Mouse (Mus musculus): ENCODE data around the gene Kmt2b.

Kmt2b gene

DNA sequence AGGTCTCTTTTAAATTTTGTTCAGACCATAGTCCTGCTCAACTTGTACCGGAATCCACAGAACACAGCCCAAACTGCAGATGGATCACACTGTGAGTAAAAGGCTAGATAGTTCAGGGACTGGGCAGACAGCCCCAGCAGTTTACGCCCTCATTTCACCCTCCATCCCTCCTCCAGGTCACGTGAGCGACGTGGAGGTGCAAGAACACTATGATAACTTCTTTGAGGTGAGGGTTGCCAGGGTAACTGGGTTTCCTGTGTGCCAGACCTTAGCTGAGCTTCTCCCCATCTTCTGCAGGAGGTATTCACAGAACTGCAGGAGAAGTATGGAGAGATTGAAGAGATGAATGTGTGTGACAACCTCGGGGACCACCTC is 24.6 kb downstream of the Kmt2b start:
- no peak for DNase-seq

DNA sequence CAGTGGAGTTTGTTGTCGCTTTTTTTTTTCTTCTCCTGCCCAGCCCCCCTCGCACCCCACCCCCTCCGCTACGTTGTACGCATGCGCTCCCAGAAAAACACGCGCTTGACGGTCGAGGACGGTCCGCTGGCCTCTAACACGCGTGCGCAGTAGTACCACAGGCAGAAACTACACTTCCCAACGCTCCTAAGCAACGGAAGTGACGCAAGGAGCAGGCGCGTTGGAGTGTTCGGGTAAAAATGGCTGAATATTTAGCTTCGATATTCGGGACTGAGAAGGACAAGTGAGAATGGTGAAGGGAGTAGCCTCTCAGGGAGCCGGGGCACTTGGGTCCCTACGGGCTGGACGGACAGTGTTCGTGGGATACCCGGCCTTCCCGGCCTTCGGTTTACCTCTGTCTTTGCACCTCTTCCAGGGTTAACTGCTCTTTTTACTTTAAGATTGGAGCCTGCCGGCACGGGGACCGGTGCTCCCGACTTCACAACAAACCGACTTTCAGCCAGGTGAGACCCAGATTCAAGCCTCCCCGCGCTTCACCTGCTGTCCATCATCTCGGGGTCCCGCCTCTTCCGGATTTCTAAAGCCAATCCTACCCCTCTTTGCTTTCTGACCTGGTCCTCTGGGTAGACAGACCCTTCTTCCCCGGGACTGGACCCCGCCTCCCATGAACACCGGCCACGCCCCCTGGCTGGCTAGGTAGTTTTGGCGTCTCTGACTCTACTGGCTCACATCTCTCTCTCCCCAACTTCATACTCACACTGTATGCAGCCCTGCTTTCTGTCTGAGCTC is 25.2 kb downstream of the Kmt2b start, which contains the start of the genes U2af1l4, Gm49396 and Psenen:
TSS of gene U2af1l4 (plus strand) at position 185 of the 789 bp plus-strand sequence.
TSS of gene Gm49396 (plus strand) at position 228 of the 789 bp plus-strand sequence.
TSS of gene Psenen (minus strand) at position 511 of the 789 bp plus-strand sequence.
- peak; percentile 97 for DNase-seq

DNA sequence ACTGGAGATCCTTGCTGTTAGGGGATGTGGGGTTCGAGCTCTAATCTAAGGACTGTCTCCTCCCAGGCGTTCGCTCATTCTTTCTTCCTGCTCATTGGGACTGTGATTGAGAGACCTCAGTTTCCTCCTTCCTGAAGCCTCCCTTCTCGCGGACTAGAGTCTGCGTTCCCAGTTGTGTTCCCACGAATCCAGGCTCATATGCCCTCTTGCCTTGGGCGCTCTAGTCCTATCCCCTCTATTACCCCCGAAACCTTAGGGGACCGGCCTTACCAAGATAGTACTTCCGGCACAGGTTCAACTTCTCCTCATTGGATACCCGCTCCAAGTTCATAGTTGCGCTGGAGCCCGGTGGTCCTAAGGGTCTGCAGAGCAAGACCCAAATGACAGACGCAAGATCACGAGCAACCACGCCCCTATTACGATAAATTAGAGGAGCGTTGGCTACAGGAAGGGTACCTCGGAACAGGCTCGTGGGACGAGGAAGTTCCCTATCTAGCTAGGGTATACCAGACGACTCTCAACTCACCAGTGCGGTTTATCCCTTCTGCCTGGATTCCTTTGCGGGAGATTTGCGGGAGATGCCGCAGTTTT is 25.9 kb downstream of the Kmt2b start:
- DNase-seq: no peak

DNA sequence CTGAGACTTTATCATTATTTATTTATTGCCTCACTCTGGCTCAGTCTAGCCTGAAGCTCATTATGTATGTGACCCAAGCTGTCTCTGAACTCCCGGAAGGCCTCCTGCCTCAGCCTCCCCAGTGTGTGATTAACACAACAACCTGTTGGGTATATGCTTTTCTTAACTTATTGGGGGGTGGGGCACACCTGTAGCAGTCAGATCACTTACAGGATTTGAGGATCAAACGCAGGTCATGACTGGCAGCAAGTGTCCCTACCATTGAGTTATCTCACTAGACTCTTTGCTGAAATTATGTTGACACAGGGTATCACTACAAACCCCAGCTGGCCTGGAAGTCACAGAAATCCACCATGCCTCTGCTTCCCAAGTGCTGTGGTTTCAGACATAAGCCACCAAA is 28.2 kb downstream of the Kmt2b start:
- no peak for DNase-seq

DNA sequence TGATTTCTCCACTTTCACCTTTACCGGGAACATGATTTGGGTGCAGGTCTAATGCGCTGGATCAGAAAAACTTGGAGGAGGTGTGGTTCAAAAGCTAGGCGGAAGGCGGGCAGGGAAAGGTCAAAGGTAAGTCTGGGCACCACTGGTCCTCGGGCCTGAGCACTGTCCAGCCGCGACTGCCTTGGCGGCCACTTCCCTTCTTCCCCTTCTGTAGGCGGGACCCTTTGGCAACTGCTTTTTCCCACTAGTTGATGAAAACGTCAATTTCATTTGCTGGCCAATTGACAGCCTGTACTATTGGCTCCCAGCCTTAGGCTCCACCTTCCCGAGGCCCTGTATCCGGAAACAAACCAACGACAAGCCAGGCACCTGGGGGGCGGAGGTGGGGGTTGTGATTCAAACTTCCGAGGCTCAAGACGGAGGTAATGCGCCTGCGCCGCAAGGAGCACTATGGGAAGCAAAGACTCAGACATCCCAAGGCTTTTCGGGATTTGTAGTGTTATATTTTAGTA is 29.0 kb downstream of the Kmt2b start, which contains the start of gene Lin37:
TSS of gene Lin37 (minus strand) at position 396 of the 512 bp plus-strand sequence.
- DNase-seq: peak; percentile 97 to 99

DNA sequence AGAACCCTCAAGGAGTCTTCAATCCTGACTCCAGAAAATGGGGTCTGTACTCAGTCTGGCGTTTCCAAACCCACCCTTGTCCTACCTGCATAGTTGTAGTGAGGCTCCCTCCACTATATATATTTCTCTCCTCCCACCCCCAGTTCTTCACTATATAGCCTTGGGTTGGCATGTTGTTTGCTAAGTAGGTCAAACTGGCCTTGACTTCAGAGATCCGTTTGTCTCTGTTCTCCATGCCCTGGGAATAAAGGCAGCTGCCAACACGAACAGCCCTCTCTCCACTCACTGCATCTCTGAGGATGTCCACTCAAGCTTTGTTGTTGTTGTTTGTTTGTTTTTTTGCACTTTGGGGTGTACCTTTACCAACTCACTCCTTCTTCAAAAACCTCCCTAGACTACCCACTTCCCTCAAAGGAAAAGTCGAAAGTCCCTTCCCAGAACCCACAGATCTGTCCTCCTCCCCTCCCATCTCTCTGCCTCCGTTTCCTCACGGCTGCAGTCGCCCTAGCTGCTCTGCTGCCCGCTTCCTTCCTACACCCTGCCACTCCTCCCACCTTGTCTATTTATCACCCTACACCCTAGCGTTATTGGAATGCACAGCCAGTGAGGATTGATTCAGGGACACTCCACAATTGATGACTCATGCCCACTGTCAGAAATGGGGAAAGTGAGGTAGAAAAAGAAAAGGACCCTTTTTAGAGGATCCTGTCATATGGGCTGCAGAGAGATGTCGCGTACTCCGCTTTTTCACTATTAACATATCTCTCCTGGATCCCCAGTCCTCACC is 29.7 kb downstream of the Kmt2b start:
- DNase-seq: no peak

DNA sequence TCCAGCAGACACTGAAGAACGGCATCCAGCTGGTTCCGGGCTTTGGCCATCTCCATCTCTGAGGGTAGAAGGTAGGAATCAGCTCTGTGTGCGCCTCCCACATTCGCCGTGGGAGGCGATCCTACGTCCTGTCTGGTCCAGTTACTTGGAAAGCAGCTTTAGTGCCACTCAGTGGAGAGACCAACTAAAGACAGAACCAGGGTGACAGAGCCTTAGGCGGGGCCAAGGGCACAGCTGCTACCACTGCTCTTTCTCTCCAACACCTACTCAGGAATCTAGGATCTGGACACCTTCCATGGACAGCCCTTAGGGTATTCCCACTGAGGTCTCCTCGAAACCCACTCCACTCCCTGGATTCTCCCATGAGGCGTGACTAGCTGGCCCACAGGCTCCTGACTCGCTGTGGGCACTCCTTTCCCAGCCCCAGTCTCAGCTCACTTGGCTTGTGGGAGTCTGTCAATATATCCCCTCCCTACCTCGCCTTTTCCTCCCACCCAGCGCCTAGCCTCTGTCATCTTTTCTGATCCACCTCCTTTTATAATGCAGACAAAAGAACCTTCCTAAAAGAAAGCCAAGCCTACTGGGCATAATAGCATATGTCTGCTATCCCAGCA is 30.5 kb downstream of the Kmt2b start:
- no peak for DNase-seq

DNA sequence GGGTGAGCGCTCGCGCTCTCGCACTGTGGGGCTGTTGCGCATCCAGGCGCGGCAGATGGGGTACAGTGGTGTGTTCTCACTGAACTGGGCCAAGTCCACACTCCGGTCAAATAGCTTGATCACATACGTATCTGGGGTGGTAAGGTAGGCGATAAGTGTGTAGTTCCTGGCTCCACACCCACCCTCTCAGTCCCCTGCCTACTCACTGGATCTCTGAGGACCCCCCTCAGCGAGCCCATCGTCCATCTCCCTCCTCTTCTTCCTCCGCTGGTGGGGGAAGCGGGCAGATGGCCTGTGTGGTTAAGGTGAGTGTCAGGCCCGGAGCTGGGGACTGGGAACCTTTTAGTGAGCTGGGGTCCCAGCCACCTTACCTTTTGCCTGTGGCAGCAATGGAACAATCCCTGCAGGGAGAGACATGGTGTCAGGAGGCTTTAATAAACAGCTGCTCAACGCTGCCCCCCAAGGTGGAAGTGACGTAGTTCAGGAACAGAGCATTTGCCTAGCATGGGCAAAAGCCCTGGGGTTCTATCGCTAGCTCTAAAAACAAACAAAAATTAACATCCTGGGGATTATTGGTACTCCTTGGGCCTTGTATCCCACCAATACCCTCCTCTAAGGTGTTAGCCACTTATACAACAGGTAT is 31.5 kb downstream of the Kmt2b start:
- DNase-seq: no peak

DNA sequence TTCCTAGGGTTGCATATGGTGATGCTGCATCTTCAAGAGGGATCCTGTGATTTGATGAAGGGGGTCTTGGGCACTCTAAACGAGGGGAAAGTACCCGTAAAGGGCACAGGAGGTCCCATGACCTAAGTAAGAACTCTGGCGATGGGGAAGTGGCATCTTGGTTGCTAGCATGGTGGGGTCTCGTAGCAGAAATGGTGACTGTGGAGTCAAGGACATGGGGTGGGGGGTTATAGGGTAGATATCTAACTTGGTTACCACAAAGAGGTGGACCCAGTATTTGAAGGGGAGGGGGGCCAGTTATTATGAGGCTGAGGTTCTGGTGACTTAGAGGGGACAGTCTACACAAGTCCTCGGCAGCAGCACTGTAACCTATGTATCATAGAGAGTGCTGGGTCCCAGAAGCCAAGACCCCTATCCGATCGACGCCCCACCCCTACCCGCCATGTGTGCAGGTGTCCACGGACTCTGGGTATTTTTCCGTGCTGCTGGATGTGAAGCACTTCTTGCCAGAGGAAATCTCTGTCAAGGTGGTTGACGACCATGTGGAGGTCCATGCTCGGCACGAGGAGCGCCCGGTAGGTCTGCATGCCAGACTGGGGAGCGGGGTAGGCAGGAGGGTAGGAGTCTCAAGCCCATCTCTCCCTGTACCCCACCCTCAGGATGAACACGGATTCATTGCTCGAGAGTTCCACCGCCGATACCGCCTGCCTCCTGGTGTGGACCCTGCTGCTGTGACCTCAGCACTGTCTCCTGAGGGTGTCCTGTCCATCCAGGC is 34.5 kb downstream of the Kmt2b start:
- DNase-seq: no peak

DNA sequence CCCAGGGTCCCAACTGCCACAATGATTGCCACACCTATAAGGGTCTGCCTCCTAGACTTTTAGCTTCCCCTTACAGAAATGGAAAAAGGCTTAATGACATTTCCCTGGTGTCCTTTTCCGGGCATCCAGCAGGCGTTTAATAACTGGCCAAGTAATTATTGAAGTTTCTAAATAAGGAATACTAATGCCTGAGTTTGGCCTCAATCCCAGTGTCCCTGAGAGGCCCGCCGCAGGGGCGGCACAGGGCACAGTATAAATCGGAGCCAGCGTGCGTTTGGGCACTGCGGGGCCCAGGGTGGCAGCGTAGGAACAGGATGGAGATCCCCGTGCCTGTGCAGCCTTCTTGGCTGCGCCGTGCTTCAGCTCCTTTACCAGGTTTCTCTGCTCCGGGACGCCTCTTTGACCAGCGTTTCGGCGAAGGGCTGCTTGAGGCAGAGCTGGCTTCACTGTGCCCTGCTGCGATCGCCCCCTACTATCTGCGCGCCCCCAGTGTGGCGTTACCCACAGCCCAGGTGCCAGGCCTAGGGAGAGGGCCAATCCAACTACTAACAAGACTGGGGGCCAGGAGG is 35.4 kb downstream of the Kmt2b start:
- peak; percentile 50 to 65 for DNase-seq

DNA sequence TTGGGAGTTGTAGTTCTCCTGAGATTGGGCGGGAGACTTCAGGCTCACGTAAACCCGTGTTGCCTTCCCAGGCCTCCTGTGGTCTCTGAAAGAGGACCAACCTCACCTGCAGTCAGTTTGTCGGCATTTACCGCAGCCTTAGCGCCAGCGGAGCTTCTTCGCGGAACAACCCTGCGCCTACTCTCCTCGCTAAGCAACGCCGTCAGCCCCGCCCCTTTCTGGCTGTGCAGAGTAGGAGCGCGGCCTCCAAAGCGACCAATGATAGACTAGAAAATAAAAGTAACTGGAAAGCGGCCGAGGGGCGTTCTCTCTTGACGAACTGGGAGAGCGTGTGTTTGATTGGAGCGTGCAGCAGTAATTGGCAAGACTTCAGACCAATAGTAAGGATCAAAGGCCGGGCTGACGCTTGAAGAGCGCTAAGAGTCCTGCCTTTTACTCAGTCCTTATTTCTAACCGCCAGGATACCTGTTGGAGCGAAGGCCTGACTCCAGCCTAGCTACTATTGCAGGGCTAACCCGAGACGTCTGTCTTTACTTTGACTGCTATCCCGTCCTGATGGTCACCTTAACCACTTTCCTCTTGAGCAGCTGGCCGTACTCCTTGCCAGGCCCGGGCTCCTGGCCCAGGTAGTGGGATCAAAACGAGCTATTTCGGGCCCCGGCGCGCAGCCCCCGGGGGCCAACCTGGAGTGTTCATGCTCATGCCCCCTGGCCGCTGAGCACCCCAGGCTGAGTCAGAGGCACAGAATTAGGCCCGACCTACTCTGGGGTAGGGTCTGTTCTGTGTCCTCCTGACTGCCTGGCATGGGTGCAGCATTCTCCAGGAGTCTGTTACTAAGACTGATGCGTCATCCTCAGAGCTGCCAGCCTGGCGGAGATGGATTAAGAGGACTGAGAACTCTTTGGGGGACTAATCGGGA is 36.2 kb downstream of the Kmt2b start, which contains the start of the genes Hspb6 and Proser3:
TSS of gene Hspb6 (plus strand) at position 77 of the 919 bp plus-strand sequence.
TSS of gene Proser3 (minus strand) at position 198 of the 919 bp plus-strand sequence.
- peak; percentile 96 to 97 for DNase-seq

DNA sequence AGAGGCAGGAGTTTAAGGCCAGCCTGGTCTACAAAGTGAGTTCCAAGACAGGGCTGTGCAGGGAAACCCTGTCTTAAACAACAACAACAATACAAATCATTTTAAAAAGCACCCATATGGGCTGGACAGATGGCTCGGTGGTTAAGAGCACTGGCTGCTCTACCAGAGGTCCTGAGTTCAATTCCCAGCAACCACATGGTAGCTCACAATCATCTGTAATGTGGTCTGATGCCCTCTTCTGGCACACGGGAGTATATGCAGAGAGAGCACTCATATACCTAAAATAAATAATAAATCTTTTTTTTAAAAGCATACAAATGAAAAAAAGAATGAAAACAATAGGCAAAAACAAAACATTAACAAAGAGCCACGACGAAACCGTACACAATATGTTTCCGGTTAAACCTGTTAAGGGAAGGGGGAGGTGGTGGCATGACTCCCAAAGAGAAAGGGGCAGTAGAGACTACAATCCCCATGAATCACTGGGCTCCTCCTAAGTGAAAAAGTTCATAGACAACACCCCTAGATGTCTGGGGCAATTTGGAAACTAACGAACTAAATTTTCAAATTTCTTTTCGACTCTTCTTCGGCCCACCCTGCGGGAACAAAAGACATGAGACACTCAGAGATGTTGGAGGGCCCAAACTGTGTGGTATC is 37.0 kb downstream of the Kmt2b start:
- no peak for DNase-seq

DNA sequence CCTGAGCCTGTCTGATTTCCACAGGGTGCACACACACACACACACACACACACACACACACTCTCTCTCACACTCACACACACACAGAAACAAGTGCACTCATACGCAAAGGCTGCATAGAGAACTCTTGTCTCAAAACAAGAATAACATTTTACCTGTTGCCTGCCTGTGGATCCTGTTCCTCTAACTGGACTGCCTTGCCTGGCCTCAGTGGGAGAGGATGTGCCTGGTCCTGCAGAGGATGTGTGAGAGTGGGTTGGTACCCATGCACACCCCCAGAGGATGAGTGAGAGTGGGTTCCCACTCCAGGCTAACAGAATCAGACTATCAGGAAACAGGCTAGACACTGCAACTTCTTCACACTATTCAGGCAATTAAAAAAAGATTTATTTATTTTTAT is 37.9 kb downstream of the Kmt2b start:
- DNase-seq: no peak

DNA sequence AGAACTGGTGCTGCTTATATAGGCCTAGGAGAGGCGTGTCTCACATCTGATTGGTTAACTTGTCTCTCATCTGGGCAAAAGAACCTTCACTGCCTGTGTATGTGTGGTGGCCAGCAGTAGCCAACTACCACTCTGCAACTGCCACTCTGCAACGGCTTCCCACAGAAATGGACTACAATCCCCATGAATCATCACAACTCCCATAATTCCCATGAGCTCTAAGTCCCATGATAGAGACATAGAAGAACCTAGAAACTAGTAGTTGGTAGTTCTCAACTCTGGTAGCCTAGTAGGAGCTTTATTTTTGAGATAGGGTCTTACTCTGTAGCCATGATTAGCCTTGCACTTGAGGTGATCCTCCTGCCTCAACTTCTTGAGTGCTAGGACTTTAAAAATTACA is 38.6 kb downstream of the Kmt2b start:
- DNase-seq: no peak

DNA sequence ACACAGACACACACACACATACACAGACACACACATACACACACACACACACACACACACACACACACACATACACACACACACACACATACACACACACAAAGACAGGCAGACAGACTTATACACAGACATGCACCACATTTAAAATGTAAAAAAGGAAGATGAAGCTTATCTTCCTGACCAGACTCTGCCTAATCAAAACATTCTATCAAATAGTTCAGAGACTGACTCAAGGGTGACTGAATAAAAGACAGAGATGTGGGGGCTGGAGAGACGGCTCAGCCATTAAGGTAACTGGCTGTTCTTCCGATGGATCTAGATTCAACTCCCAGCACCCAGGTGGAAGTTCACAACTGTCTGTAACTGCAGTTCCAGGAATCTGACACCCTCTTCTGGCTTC is 44.2 kb downstream of the Kmt2b start:
- no peak for DNase-seq

DNA sequence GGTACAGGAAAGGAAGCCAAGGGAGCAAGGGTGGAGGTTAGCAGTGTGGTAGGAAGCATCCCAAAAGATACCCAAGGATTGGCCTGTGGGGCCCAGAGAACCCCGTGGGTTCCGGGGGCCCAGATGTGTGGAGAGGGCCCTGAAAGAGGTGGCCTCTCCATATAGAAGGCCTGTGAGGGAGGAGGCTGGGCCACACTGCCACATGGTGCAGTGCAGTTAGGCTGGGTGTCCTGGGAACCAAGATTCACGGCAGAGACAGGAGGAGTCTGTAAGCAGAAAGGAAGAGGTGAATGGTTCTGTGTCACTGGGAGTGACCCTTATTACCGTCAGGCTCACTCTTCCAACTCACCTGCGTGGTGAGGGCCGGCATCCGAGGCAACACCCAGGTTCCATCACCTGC is 48.0 kb downstream of the Kmt2b start:
- no peak for DNase-seq

DNA sequence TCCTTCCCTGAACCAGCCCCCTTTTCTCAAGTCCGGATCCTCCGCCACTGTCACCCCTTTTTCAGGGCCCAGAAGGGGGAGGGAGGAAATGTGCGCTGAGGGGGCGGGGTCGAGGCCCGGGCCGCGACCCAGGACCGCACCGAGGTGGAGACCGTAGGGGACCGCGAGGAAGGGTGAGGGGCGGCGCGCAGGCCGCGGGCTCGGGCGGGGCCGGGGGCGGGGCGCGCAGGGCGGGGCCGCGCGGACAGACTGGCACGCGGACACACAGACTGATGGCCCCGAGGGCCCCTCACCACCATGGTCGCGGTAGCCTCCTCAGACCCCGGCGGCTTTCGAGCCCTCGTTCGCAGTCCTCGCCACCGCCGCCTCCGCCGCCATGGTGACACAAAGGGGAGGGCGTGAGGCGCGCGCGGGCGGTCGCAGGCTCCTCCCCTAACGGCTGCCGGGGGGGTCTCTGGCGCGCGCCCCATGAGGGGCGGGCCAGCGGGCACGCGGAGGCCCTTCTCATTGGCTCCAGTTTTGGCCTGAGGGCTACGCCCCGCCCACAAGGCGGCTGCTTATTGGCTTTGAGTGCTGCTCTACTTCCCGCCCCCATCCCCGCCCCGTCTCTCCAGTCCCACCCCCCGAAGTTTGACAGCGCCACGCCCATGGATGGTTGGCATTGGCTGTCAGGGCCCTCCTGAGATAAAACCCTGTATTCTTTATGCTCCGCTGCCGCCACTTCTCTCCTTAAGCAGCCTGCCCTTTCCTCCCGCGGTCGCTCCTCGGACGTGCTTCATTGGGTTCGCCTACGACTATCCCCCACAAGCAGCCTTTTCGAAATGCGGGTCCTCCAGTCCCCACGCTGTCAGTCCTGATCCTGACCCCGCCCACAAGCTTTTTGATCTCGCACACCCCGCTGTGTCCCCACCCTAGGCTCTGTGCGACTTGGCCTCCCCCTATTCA is 53.6 kb downstream of the Kmt2b start, which contains the start of gene Arhgap33:
TSS of gene Arhgap33 (minus strand) at position 428 of the 945 bp plus-strand sequence.
- peak; percentile 96 to 98 for DNase-seq
